Mouse (Mus musculus): ENCODE measurements around the gene Sap30. TPM values are rescaled to one million over a fixed set of nuclear protein-coding genes. Genes with fewer than 3 reads are reported as not detected.

The Sap30 gene
- polyA plus RNA-seq, 1 experiment from 2014 or later = 19.9 TPM

- Histone ChIP-seq H3K9ac (ENCODE audit: low read depth, low read length) (no peak overlapping the region), H3K36me3 (ENCODE audit: control insufficient read depth, insufficient read depth) (no peaks in the 10 kb centered on the region), H3K27me3 (replicated peaks; ENCODE audit: control insufficient read depth, insufficient read depth, low read length) (no peaks in the 10 kb centered on the region), H3K4me1 (replicated peaks; ENCODE audit: control insufficient read depth, insufficient read depth, low read length) (0 out of 2 replicates have a peak, but pooled peaks cover 6% of the 10 kb centered on the region), H3K4me3 (ENCODE audit: low read depth, low read length) (no peak overlapping the region), H3K4me2 (replicated peaks; ENCODE audit: low read depth) (no peak overlapping the region), H3K27ac (ENCODE audit: low read depth, low read length) (no peak overlapping the region), H3K9me3 (ENCODE audit: control insufficient read depth) (no peaks in the 10 kb centered on the region)
- TF ChIP-seq CTCF (IDR thresholded peaks at IDR 0.05; ENCODE audit: low read depth) = peak; percentile 90
- WGBS = 53% methylated on average over 5 of the region's 5 CpGs
- ATAC-seq = no peak
Measured at GRCm38 (mm10) chr8:57503641-57504040, 16.0 kb upstream of the Sap30 start.

DNA sequence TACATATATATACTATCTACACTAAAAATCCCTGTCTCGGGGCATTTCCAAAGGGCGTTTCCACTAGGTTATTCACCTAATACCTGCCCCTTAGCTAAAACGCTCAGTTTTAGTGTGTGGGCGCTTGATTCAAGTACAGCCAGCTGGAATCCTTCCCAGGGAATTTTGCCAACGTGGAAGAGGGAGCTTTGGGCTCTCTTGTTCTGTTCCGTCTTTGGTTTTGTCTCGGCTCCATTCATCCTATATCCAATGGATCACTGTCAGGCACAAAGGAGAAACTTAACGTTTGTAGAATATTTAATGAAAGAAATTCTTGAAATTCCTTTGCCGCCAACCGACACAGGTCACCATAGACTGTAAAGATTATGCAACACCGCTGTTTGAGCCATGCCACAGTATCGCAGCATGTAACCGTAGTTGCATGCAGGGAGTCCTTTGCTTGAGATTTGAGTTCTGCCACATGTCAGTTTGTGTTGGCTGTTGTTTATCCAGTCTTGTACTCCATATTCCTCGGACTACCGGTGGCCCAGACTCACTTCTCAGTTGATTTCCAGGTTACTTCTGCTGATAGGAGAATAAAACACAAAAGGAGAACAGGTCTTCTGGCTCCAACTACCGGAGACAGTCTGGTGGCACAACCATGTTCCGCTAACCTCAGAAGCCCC lies 11.3 kb upstream of the Sap30 start:
- Histone ChIP-seq H3K27me3 (replicated peaks; ENCODE audit: control insufficient read depth, insufficient read depth, low read length) (no peaks in the 10 kb centered on the region), H3K27ac (ENCODE audit: low read depth, low read length) (no peak overlapping the region), H3K4me2 (replicated peaks; ENCODE audit: low read depth) (peak overlapping the region; percentile 51), H3K9ac (ENCODE audit: low read depth, low read length) (0 out of 2 replicates have a peak overlapping the region, but pooled peaks have one; percentile 3), H3K36me3 (ENCODE audit: control insufficient read depth, insufficient read depth) (no peaks in the 10 kb centered on the region), H3K4me3 (ENCODE audit: low read depth, low read length) (no peak overlapping the region; the same call in 1 of the 2 replicates), H3K4me1 (replicated peaks; ENCODE audit: control insufficient read depth, insufficient read depth, low read length) (0 out of 2 replicates have a peak, but pooled peaks cover 9% of the 10 kb centered on the region), H3K9me3 (ENCODE audit: control insufficient read depth) (no peaks in the 10 kb centered on the region)
- no peak for TF ChIP-seq CTCF (IDR thresholded peaks at IDR 0.05; ENCODE audit: low read depth)
- 0 out of 2 replicates have a peak, but pooled peaks have one; percentile 43 for ATAC-seq
- 37% methylated on average over 17 of the region's 17 CpGs for WGBS

GRCm38 (mm10) chr8:57498494-57498846 lies 10.8 kb upstream of the Sap30 start:
- Histone ChIP-seq H3K9me3 (ENCODE audit: control insufficient read depth) (no peaks in the 10 kb centered on the region), H3K9ac (ENCODE audit: low read depth, low read length) (0 out of 2 replicates have a peak overlapping the region, but pooled peaks have one; percentile 3), H3K27ac (ENCODE audit: low read depth, low read length) (no peak overlapping the region), H3K4me3 (ENCODE audit: low read depth, low read length) (no peak overlapping the region), H3K4me1 (replicated peaks; ENCODE audit: control insufficient read depth, insufficient read depth, low read length) (0 out of 2 replicates have a peak, but pooled peaks cover 9% of the 10 kb centered on the region), H3K4me2 (replicated peaks; ENCODE audit: low read depth) (peak overlapping the region; percentile 51), H3K36me3 (ENCODE audit: control insufficient read depth, insufficient read depth) (no peaks in the 10 kb centered on the region), H3K27me3 (replicated peaks; ENCODE audit: control insufficient read depth, insufficient read depth, low read length) (no peaks in the 10 kb centered on the region)
- 43% methylated on average over 8 of the region's 8 CpGs for WGBS
- TF ChIP-seq CTCF (IDR thresholded peaks at IDR 0.05; ENCODE audit: low read depth) = no peak
- 0 out of 2 replicates have a peak, but pooled peaks have one; percentile 31 for ATAC-seq

DNA sequence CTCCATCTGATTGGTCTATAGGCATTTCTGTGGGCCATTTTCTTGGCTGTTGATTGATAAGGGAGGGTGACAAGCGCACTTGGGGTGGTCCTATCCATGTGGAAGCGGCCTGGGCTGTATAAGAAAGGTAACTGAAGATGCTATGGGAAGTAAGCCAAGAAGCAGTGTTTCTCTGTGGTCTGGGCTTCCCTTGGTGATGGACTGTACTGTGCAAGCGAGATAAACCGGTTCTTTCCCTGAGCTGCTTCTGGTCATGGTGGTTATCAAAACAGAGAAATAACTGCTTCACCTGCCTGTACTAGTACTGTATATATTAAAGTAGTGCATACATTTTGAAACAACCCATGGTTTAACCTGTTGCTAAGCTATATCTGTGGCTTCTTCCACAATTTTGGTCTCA lies 4.2 kb upstream of the Sap30 start:
- no peak for ATAC-seq
- H3K4me1 ChIP-seq (replicated peaks; ENCODE audit: control insufficient read depth, insufficient read depth, low read length) = no peaks in the 10 kb centered on the region
- no peak overlapping the region for H3K4me2 ChIP-seq (replicated peaks; ENCODE audit: low read depth)
- H3K36me3 ChIP-seq (ENCODE audit: control insufficient read depth, insufficient read depth) = no peaks in the 10 kb centered on the region
- WGBS = 93% methylated on average over 4 of the region's 4 CpGs
- no peak overlapping the region for H3K9ac ChIP-seq (ENCODE audit: low read depth, low read length)
- no peak overlapping the region for H3K27ac ChIP-seq (ENCODE audit: low read depth, low read length)
- no peak for TF ChIP-seq CTCF (IDR thresholded peaks at IDR 0.05; ENCODE audit: low read depth)
- H3K9me3 ChIP-seq (ENCODE audit: control insufficient read depth) = no peaks in the 10 kb centered on the region
- no peaks in the 10 kb centered on the region for H3K27me3 ChIP-seq (replicated peaks; ENCODE audit: control insufficient read depth, insufficient read depth, low read length)
- no peak overlapping the region for H3K4me3 ChIP-seq (ENCODE audit: low read depth, low read length)

GRCm38 (mm10) chr8:57489896-57490295 lies 2.2 kb upstream of the Sap30 start:
- 0 out of 2 replicates have a peak, but pooled peaks cover 5% of the 10 kb centered on the region for H3K4me1 ChIP-seq (replicated peaks; ENCODE audit: control insufficient read depth, insufficient read depth, low read length)
- ATAC-seq = peak; percentile 75
- H3K27me3 ChIP-seq (replicated peaks; ENCODE audit: control insufficient read depth, insufficient read depth, low read length) = no peaks in the 10 kb centered on the region
- no peak overlapping the region for H3K9ac ChIP-seq (ENCODE audit: low read depth, low read length)
- H3K36me3 ChIP-seq (ENCODE audit: control insufficient read depth, insufficient read depth) = no peaks in the 10 kb centered on the region
- H3K4me3 ChIP-seq (ENCODE audit: low read depth, low read length) = no peak overlapping the region
- no peak overlapping the region for H3K4me2 ChIP-seq (replicated peaks; ENCODE audit: low read depth)
- H3K27ac ChIP-seq (ENCODE audit: low read depth, low read length) = peak overlapping the region; percentile 57
- H3K9me3 ChIP-seq (ENCODE audit: control insufficient read depth) = no peaks in the 10 kb centered on the region
- no peak for TF ChIP-seq CTCF (IDR thresholded peaks at IDR 0.05; ENCODE audit: low read depth)

DNA sequence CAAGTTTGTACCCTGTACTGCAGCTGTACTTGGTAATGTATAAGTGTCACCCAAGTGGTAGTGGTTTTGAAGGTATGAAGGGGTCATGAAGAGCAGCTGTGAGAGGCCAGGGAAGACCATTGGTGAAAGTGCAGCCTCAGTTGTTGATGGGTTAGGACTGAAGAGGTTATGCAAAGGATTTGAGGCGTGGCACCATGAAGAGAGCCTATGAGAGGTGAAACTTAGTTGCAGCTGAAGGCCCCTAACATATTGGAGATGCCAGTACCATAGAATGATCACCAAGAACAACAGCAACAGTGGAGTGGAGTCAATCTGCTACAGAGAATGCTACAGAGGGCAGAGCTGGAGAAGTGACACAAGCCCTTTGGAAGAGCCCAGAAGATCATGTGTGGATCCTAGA lies 1.7 kb upstream of the Sap30 start:
- no peak for TF ChIP-seq CTCF (IDR thresholded peaks at IDR 0.05; ENCODE audit: low read depth)
- 0 out of 2 replicates have a peak, but pooled peaks cover 5% of the 10 kb centered on the region for H3K4me1 ChIP-seq (replicated peaks; ENCODE audit: control insufficient read depth, insufficient read depth, low read length)
- no peaks in the 10 kb centered on the region for H3K27me3 ChIP-seq (replicated peaks; ENCODE audit: control insufficient read depth, insufficient read depth, low read length)
- no peaks in the 10 kb centered on the region for H3K9me3 ChIP-seq (ENCODE audit: control insufficient read depth)
- H3K27ac ChIP-seq (ENCODE audit: low read depth, low read length) = peak overlapping the region; percentile 57
- ATAC-seq = no peak
- no peak overlapping the region for H3K4me3 ChIP-seq (ENCODE audit: low read depth, low read length)
- no peaks in the 10 kb centered on the region for H3K36me3 ChIP-seq (ENCODE audit: control insufficient read depth, insufficient read depth)
- no peak overlapping the region for H3K9ac ChIP-seq (ENCODE audit: low read depth, low read length)
- H3K4me2 ChIP-seq (replicated peaks; ENCODE audit: low read depth) = no peak overlapping the region
- WGBS = 93% methylated on average over 1 of the region's 1 CpGs

All from intestine, postnatal 0 days (tissue).